Mouse (Mus musculus) intestine, embryonic 14.5 days (tissue): ENCODE data around the gene Cnga1. TPM values are rescaled to one million over a fixed set of nuclear protein-coding genes. Genes with fewer than 3 reads are reported as not detected.

Experiments
- ATAC-seq: fragments of 200-750 bp; cut with Nextera tagmentation; replicated peaks from 2 replicates; pipeline ENCODE4 v1.8.0; 2017; ENCODE audit warnings: low read depth, moderate number of reproducible peaks, moderate TSS enrichment, moderate library complexity; ENCODE audit not compliant: low FRiP score, low TSS enrichment
- DNase-seq: peaks from one replicate; pipeline ENCODE4 v3.0.0-alpha.2; 2018; ENCODE audit warnings: low spot score
- H3K27ac ChIP-seq: fragments of 300-500 bp; sonication (generic); 2 replicates; pipeline ENCODE4 v1.5.1; 2014; ENCODE audit warnings: low read depth, mild to moderate bottlenecking, control low read depth
- H3K27me3 ChIP-seq: fragments of 300-500 bp; sonication (generic); replicated peaks from 2 replicates; pipeline ENCODE4 v1.6.1; 2014; ENCODE audit warnings: low read length, control low read depth; ENCODE audit not compliant: control insufficient read depth, insufficient read depth
- H3K36me3 ChIP-seq: fragments of 300-500 bp; sonication (generic); 2 replicates; pipeline ENCODE4 v1.6.1; 2014; ENCODE audit warnings: low read length, control low read depth; ENCODE audit not compliant: control insufficient read depth, insufficient read depth
- H3K4me1 ChIP-seq: fragments of 300-500 bp; sonication (generic); replicated peaks from 2 replicates; pipeline ENCODE4 v1.6.1; 2014; ENCODE audit warnings: low read length, control low read depth, mixed read lengths; ENCODE audit not compliant: control insufficient read depth, insufficient read depth
- H3K4me2 ChIP-seq: fragments of 300-500 bp; sonication (generic); 2 replicates; pipeline ENCODE4 v1.6.1; 2014; ENCODE audit warnings: low read length
- H3K4me3 ChIP-seq: fragments of 300-500 bp; sonication (generic); 2 replicates; pipeline ENCODE4 v1.5.1; 2014; ENCODE audit warnings: low read depth, low read length, control low read depth, mixed read lengths
- H3K9ac ChIP-seq: fragments of 300-500 bp; sonication (generic); 2 replicates; pipeline ENCODE4 v1.6.1; 2014; ENCODE audit warnings: mild to moderate bottlenecking, low read length
- H3K9me3 ChIP-seq: fragments of 300-500 bp; sonication (generic); 2 replicates; pipeline ENCODE4 v1.6.1; 2016; ENCODE audit warnings: low read length, control low read depth; ENCODE audit not compliant: control insufficient read depth
- WGBS: fragments of 180-500 bp; shearing (Covaris S2); extraction: QIAGEN DNeasy Blood & Tissue Kit; methylation state at CpG from one replicate; pipeline ENCODE4 v1.1.7; 2014; 5-methylcytosine and 5-hydroxymethylcytosine counted together
- polyA plus RNA-seq: library from polyadenylated mRNA; unstranded; fragments of >200 nt; fragmentation: Nextera tagmentation; extraction: Ambion mirVana; gene quantifications from 2 replicates; pipeline ENCODE4 v1.2.1, GENCODE M21; 2014

Gene Cnga1
- polyA plus RNA-seq, 1 experiment from 2014 or later = not detected

DNA sequence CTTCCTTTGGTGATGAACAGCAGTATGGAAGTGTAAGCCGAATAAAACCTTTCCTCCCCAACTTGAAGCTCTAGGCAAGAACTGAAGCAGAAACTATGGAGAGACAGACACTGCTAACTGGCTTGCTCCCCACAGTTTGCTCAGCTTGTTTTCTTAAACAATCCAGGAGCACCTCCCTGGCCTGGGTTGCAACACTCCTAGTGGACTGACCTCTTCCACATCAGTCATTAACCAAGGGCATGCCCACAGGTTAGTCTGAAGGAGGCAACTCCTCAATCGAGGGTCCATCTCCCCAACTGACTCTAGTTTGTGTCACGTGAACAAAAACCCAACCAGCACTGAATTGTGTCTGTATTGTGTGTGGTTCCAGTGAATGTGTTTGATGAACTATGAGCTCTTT lies 20.8 kb upstream of the Cnga1 start:
- no peaks in the 10 kb centered on the region for H3K36me3 ChIP-seq
- no peak overlapping the region for H3K27ac ChIP-seq
- no peak overlapping the region for H3K9ac ChIP-seq
- DNase-seq (no peak), ATAC-seq (no peak)
- no peak overlapping the region for H3K4me2 ChIP-seq
- H3K4me3 ChIP-seq = no peak overlapping the region
- no peaks in the 10 kb centered on the region for H3K9me3 ChIP-seq
- no peaks in the 10 kb centered on the region for H3K27me3 ChIP-seq
- WGBS = 49% methylated on average over 3 of the region's 3 CpGs
- H3K4me1 ChIP-seq = no peaks in the 10 kb centered on the region; the same call in 1 of the 2 replicates

DNA sequence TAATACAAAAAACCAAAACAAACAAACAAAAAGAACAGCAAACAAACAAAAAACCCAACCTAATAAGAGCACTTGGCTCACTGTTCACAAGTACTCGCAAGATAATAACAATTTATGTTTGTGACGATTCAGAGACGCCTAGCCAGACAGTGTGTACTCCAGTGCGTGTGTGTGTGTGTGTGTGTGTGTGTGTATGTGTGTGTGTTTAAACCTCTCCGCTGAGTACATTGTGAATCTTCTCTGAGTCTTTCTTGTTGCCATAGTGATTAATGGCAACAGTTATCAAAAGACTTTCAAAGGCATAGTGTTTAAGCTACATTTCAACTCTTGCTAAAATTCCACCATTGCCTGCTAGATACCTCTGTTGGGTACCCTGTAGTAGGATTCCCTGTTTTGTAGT lies 20.1 kb upstream of the Cnga1 start:
- no peak overlapping the region for H3K4me3 ChIP-seq
- WGBS = 77% methylated on average over 5 of the region's 5 CpGs
- H3K4me1 ChIP-seq = no peaks in the 10 kb centered on the region; the same call in 1 of the 2 replicates
- H3K9me3 ChIP-seq = no peaks in the 10 kb centered on the region
- no peak overlapping the region for H3K27ac ChIP-seq
- H3K36me3 ChIP-seq = no peaks in the 10 kb centered on the region
- ATAC-seq = no peak
- H3K9ac ChIP-seq = no peak overlapping the region
- no peaks in the 10 kb centered on the region for H3K27me3 ChIP-seq
- no peak for DNase-seq
- no peak overlapping the region for H3K4me2 ChIP-seq

- Histone ChIP-seq H3K9ac (no peak overlapping the region), H3K27ac (no peak overlapping the region), H3K36me3 (no peaks in the 10 kb centered on the region), H3K27me3 (no peaks in the 10 kb centered on the region), H3K9me3 (no peaks in the 10 kb centered on the region), H3K4me1 (peaks cover 4% of the 10 kb centered on the region; the same call in 1 of the 2 replicates), H3K4me2 (no peak overlapping the region), H3K4me3 (no peak overlapping the region)
- ATAC-seq (no peak), DNase-seq (no peak)
- 81% methylated on average over 6 of the region's 6 CpGs for WGBS
Measured at GRCm38 (mm10) chr5:72661051-72661781, 17.1 kb upstream of the Cnga1 start.

DNA sequence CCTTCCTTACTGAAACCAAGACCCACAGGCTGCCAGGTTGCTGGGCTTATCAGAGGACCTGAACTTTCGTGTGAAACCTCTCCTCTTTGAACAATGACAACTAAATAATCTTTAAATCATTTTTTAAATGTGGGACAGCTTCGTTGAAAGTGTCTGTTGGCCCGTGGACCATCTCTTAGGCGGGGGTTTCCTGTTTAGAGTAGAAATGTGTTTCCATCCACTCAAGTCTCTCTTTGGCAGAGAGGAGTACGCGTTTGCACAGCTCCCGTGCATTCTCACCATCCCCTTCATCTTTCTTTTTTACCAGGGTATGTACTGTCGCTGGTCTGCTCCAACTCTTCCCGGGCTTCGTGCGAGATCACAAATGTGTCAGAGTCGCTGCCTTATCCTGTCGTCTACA lies 14.3 kb upstream of the Cnga1 start:
- ATAC-seq (no peak), DNase-seq (no peak)
- no peak overlapping the region for H3K27ac ChIP-seq
- no peaks in the 10 kb centered on the region for H3K9me3 ChIP-seq
- no peak overlapping the region for H3K4me3 ChIP-seq
- H3K4me1 ChIP-seq = peaks cover 5% of the 10 kb centered on the region
- no peak overlapping the region for H3K4me2 ChIP-seq
- WGBS = 70% methylated on average over 13 of the region's 13 CpGs
- no peak overlapping the region for H3K9ac ChIP-seq
- no peaks in the 10 kb centered on the region for H3K27me3 ChIP-seq
- H3K36me3 ChIP-seq = no peaks in the 10 kb centered on the region

DNA sequence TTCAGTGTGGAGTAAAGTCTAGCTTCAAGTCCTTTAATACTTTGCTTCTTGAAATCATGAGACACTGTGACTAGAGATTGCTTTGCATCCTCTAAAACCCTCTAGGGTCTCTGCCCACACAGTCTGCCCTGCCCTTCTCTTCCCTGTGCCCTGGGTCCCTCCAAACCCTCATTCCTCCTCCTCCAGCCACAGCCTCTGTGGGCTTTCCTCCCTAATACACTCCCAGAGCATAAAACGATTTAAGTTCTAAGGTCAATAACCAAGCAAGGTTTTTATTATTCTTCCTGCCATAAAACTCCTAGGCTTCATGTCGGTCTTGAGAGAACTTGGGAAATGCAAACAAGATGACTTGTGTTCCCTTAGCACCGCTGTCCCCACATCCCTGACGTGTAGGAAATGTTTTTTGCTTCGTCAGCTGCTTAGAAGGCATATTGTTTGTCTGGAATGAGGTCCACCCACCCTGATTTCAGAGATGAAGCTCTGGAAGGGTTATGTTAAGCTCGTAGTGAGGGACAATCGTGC lies 12.3 kb upstream of the Cnga1 start:
- H3K4me1 ChIP-seq = peaks cover 8% of the 10 kb centered on the region
- 34% methylated on average over 7 of the region's 7 CpGs for WGBS
- H3K4me2 ChIP-seq = peak overlapping the region; percentile 7; the same call in 1 of the 2 replicates
- no peak for DNase-seq
- peak; percentile 82 for ATAC-seq
- no peaks in the 10 kb centered on the region for H3K9me3 ChIP-seq
- H3K36me3 ChIP-seq = no peaks in the 10 kb centered on the region
- no peak overlapping the region for H3K27ac ChIP-seq
- H3K27me3 ChIP-seq = no peaks in the 10 kb centered on the region
- H3K9ac ChIP-seq = no peak overlapping the region
- no peak overlapping the region for H3K4me3 ChIP-seq

DNA sequence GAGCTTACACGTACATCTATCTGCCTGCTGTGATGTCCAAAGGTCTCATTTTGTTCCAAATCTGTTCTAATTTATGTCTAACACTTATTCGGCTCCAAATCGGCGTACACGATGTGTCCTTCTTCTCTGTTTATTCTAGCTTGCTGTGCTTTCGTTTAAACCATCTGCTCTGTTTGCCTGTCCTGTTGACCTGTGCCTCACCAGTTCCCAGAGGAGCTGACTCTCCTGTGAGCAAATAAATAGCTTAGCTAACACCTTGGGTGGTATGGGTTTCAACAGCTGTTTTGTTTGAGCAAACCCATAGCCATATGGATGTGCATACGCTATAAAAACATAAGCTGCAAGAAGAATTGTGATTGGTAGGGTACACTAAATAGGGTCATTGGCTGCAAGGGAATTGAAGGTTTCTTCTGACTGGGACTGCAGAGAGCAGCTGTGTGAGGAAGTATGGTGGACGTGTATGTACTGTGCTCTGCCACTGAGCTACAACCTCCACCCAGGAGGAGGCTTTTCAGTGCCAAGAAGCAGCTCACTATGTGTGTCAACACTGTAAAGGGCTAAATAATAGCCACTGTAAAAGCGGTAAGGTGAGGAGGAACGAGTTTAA lies 9.1 kb upstream of the Cnga1 start:
- Histone ChIP-seq H3K4me3 (no peak overlapping the region), H3K36me3 (no peaks in the 10 kb centered on the region), H3K9me3 (no peaks in the 10 kb centered on the region), H3K9ac (no peak overlapping the region), H3K27me3 (peaks cover 3% of the 10 kb centered on the region; the same call in 1 of the 2 replicates), H3K4me2 (no peak overlapping the region), H3K4me1 (peaks cover 4% of the 10 kb centered on the region), H3K27ac (no peak overlapping the region)
- 42% methylated on average over 10 of the region's 10 CpGs for WGBS
- DNase-seq (no peak), ATAC-seq (no peak)

- no peak for ATAC-seq
- Histone ChIP-seq H3K27ac (no peak overlapping the region), H3K27me3 (peaks cover 4% of the 10 kb centered on the region; the same call in 1 of the 2 replicates), H3K9me3 (no peaks in the 10 kb centered on the region), H3K36me3 (no peaks in the 10 kb centered on the region), H3K4me1 (peaks cover 8% of the 10 kb centered on the region), H3K9ac (no peak overlapping the region), H3K4me2 (0 out of 2 replicates have a peak overlapping the region, but pooled peaks have one; percentile 76), H3K4me3 (no peak overlapping the region)
- WGBS = 67% methylated on average over 9 of the region's 9 CpGs
- DNase-seq = no peak
Measured at GRCm38 (mm10) chr5:72648987-72649735, 5.1 kb upstream of the Cnga1 start.

DNA sequence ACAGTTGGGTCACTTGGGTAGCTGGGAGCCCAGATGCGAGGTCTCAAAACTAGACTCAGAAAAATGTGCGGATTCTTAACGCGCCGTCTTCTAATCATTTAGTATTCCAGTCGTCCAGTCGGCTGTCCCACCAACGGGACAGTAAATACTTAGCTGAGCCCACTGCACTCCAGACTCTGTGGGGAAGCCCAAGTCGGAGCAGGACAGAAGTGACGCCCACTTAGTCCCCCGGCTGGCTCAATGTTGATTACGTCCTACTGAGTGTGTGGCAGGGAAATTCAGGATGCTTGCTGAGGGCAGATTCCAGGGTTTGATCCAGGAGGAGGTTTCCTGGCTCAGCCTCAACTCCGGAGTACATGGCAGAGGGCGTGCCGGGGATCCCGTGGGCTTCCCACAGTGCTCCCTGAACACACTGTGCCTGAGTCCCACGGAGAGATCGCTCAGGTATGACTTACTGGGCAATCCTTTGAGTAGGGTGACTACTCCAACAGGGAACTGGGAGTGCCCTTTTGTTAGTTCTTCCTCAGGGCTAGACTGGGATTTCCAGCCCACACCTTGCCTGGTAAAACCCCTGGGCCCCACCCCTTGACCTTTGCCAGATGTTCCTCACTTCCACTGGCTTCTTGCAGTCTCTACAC lies 4.0 kb upstream of the Cnga1 start:
- H3K4me3 ChIP-seq = peak overlapping the region; percentile 52
- H3K4me1 ChIP-seq = peaks cover 4% of the 10 kb centered on the region
- H3K9me3 ChIP-seq = no peaks in the 10 kb centered on the region
- H3K4me2 ChIP-seq = peak overlapping the region; percentile 76
- peak; percentile 31 for ATAC-seq
- H3K27me3 ChIP-seq = peaks cover 4% of the 10 kb centered on the region; the same call in 1 of the 2 replicates
- H3K36me3 ChIP-seq = no peaks in the 10 kb centered on the region
- peak; percentile 59 for DNase-seq
- WGBS = 6% methylated on average over 18 of the region's 18 CpGs
- H3K9ac ChIP-seq = peak overlapping the region; percentile 47
- H3K27ac ChIP-seq = peak overlapping the region; percentile 4; the same call in 1 of the 2 replicates
